Mouse (Mus musculus) kidney, embryonic 15.5 days (tissue): Measurements from ENCODE around the gene Wsb2. TPM values are rescaled to one million over a fixed set of nuclear protein-coding genes. Genes with fewer than 3 reads are reported as not detected.

Source experiments
- ATAC-seq: fragments of 200-750 bp; cut with Nextera tagmentation; replicated peaks from 2 replicates; pipeline ENCODE4 v1.8.0; 2017; ENCODE audit warnings: moderate TSS enrichment; ENCODE audit not compliant: low FRiP score
- H3K27ac ChIP-seq: fragments of 300-500 bp; sonication (generic); 2 replicates; pipeline ENCODE4 v1.5.1; 2015; ENCODE audit warnings: mild to moderate bottlenecking, inconsistent platforms
- H3K27me3 ChIP-seq: fragments of 300-500 bp; sonication (generic); 2 replicates; pipeline ENCODE4 v1.6.1; 2015; ENCODE audit warnings: inconsistent platforms
- H3K36me3 ChIP-seq: fragments of 300-500 bp; sonication (generic); 2 replicates; pipeline ENCODE4 v1.6.1; 2015; ENCODE audit warnings: inconsistent platforms
- H3K4me1 ChIP-seq: fragments of 300-500 bp; sonication (generic); 2 replicates; pipeline ENCODE4 v1.6.1; 2015; ENCODE audit warnings: inconsistent platforms
- H3K4me2 ChIP-seq: fragments of 300-500 bp; sonication (generic); 2 replicates; pipeline ENCODE4 v1.6.1; 2015; ENCODE audit warnings: moderate library complexity, mild to moderate bottlenecking, inconsistent platforms
- H3K4me3 ChIP-seq: fragments of 300-500 bp; sonication (generic); replicated peaks from 2 replicates; pipeline ENCODE4 v1.5.1; 2015; ENCODE audit warnings: mild to moderate bottlenecking, inconsistent platforms
- H3K9ac ChIP-seq: fragments of 300-500 bp; sonication (generic); 2 replicates; pipeline ENCODE4 v1.6.1; 2015; ENCODE audit warnings: mild to moderate bottlenecking, inconsistent platforms
- H3K9me3 ChIP-seq: fragments of 300-500 bp; sonication (generic); replicated peaks from 2 replicates; pipeline ENCODE4 v1.6.1; 2016; ENCODE audit warnings: inconsistent platforms
- WGBS: fragments of 180-500 bp; shearing (Covaris S2); methylation state at CpG from one replicate; pipeline ENCODE4 v1.1.7; 2015; ENCODE audit warnings: mixed read lengths; 5-methylcytosine and 5-hydroxymethylcytosine counted together
- polyA plus RNA-seq: library from polyadenylated mRNA; unstranded; fragments of >200 nt; fragmentation: Nextera tagmentation; extraction: Ambion mirVana; gene quantifications from 2 replicates; pipeline ENCODE4 v1.2.1, GENCODE M21; 2015

Wsb2 gene
- polyA plus RNA-seq, result 67.7 and 69.5 TPM in 2 replicates

DNA sequence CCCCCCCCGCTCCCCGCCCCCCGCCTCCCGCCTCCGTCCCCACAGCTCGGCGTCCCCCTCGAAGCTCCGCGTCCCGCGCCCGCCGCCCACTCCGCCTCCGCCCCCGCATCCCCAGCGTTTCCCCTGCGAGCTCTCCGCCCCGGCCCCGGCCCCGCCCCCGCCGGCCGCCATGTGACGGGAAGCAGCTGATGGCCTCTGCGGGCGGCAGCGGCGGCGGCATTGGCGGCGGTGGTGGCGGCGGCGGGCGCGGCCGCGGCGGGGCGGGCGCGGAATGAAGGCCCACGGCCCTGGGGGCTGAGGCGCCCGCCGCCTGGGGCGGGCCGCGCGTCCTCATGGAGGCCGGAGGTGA is at the start of gene Wsb2:
Gene Wsb2 (plus strand): TSS at position 176 of the 349 bp plus-strand sequence.
- Histone ChIP-seq H3K36me3 (peaks cover 3% of the 10 kb centered on the region; the same call in 1 of the 2 replicates), H3K4me3 (peak within 1 kb of the TSS; percentile 93), H3K27me3 (no peaks in the 10 kb centered on the region), H3K9ac (peak within 1 kb of the TSS; percentile 95), H3K9me3 (no peaks in the 10 kb centered on the region), H3K4me1 (peaks cover 64% of the 10 kb centered on the region), H3K27ac (peak within 1 kb of the TSS; percentile 95), H3K4me2 (peak within 1 kb of the TSS; percentile 90)
- ATAC-seq, result peak; percentile 65
- WGBS, result 1% methylated on average over 19 of the region's 54 CpGs

DNA sequence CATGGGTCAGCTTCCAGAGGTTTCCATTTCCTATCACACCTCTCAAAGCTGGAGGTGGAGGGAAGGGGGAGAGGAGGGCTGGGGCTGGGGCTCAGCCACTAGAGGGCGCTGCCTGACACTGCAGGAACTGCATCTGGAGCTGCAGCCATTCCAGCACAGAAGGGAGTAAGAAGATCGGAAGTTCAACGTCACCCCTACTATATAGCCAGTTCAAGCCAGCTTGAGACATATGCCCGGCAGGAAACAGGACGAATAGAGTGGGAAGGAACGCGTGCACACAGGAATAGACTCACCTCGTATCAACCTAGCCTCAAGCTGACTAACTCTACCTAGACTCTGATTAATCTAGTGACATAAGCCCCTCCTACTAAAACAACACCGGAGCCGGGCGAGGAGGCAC is 49.4 kb upstream of the Wsb2 start:
- 0 out of 2 replicates have a peak, but pooled peaks have one; percentile 40 for ATAC-seq
- Histone ChIP-seq H3K9ac (no peak overlapping the region), H3K4me3 (no peak overlapping the region), H3K4me2 (no peak overlapping the region), H3K36me3 (no peaks in the 10 kb centered on the region), H3K4me1 (no peaks in the 10 kb centered on the region), H3K27me3 (no peaks in the 10 kb centered on the region), H3K9me3 (no peaks in the 10 kb centered on the region), H3K27ac (no peak overlapping the region)
- 40% methylated on average over 11 of the region's 11 CpGs for WGBS

DNA sequence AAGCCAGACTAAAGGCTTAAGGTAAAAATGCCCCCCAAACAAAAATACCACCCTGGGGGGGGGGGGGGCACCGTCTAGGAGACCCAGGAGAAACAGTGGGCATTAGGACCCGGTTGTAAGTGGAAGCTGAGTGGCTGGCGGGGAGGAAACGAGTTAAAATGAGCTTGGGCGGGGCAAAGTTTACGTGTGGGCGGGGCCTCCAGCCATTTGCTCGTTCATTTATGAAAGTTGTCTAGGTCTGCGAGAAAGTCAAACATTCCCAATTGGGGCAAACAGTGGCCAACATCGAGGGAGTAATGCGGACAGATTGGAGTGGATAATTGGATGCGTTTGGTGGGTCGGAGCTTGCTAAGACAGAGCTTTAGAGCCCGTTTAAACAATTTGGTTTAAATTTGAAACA is 43.7 kb upstream of the Wsb2 start:
- Histone ChIP-seq H3K9me3 (no peaks in the 10 kb centered on the region), H3K4me2 (peak overlapping the region; percentile 59), H3K4me3 (peak overlapping the region; percentile 35), H3K27me3 (no peaks in the 10 kb centered on the region), H3K9ac (0 out of 2 replicates have a peak overlapping the region, but pooled peaks have one; percentile 23), H3K36me3 (no peaks in the 10 kb centered on the region), H3K4me1 (peaks cover 34% of the 10 kb centered on the region), H3K27ac (no peak overlapping the region)
- no peak for ATAC-seq
- 17% methylated on average over 14 of the region's 14 CpGs for WGBS

DNA sequence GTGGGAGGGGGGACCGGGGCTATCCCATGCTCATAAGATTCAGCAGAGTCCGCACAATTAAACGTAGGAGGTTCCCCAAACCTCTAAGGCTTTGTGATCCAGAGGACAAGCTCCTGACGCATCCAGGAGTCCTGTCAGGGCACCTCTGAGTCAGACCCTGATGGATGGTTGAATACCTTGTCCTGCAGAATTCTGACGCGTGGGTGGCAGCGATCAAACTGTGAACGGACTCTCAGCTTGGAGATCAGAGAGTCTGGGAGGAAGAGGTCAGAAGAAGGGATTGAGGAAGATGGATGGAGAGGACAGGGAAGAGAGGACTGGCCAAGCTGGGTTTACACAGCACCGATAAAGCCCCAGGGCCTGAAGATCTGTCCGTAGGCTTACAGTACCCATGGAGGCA is 43.2 kb upstream of the Wsb2 start:
- Histone ChIP-seq H3K27me3 (no peaks in the 10 kb centered on the region), H3K4me2 (peak overlapping the region; percentile 59), H3K4me3 (peak overlapping the region; percentile 35), H3K9ac (0 out of 2 replicates have a peak overlapping the region, but pooled peaks have one; percentile 23), H3K9me3 (no peaks in the 10 kb centered on the region), H3K27ac (peak overlapping the region; percentile 18; the same call in 1 of the 2 replicates), H3K36me3 (no peaks in the 10 kb centered on the region), H3K4me1 (peaks cover 34% of the 10 kb centered on the region)
- no peak for ATAC-seq
- 26% methylated on average over 10 of the region's 10 CpGs for WGBS

DNA sequence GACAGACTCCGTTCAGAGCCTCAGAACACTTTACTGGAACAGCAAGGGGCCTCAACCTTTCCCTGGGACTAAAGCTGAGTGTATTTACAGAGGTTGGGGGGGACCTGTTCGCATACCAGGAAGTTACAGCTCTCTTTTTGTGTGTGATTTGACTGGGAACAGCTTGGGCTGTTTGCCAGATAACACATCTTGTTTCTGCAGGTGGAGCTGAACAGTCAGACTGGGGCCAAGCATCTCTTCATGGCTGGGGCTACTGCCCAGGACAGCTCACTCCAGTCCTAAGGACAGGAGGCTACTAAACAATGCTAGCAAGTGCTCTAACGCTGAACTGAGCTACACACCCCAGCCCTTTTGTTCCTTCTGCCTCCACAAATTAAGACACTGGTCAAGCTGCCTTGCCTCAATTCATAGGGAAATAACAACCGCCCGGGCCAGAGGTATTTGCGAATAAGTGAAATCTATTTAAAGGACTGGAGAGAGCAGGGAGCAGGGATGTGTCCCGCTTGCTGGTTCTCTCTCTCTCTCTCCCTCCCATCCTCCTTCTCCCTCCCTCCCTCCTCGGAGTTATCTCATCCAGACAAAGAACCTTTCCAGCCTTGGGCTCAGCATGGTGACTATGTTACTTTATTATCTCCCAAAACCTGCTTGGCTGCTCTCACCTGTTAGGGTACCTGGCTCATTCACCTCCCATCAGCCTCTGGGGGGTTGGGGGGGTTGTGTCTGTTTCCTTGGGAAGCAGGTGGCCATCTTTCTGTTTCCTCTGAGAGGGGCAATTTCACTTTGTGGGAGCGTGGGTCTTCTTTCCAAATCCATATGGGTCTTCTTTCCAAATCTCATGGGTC is 42.3 kb upstream of the Wsb2 start:
- no peak for ATAC-seq
- Histone ChIP-seq H3K4me2 (no peak overlapping the region), H3K9ac (no peak overlapping the region), H3K27ac (peak overlapping the region; percentile 51; the same call in 1 of the 2 replicates), H3K27me3 (no peaks in the 10 kb centered on the region), H3K36me3 (no peaks in the 10 kb centered on the region), H3K9me3 (no peaks in the 10 kb centered on the region), H3K4me3 (no peak overlapping the region), H3K4me1 (peaks cover 36% of the 10 kb centered on the region)
- 23% methylated on average over 9 of the region's 9 CpGs for WGBS

DNA sequence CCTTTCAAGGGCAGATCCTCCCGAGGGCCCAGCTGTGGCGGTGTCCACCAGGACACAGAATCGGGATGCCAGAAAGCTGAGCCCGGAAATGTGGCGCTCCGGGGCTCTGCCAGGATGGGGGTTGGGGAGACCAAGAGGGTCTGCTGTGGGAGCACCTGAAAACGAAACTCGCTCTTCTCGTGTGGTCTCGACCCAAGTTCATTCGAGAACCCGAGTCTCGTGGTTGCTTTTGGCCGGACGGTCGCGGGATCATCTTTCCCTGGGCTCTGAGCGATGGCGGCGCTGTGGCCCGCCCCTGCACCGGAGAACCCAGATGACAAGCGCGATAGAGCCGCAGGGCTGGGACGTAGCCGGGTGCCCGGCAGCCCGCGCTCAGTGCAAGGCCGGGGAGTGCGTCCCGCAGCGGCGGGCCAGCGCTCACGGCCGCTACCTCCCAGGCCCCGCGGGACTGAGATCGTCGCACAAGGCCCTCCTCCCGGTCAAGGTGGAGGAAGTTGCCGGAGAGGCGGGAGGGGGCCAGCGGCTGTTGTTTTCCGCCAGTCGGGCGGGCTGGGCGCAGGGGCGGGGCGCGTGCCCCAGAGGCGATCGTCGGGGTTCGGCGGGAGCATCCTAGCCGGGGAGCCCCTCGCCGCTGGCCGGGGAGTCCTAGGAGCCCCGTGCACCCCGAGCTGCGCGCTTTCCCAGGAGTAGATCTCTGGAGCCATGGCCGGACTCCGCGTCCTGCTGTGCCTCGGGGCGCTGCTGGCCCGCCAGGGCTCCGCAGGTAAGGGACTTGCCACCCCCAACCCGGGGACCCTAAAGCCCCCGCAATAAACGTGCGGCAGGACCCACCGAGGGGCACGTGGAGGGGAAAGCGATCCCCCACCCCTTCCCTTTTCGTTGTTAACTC is 38.1 kb upstream of the Wsb2 start, which contains the start of gene Vsig10:
Gene Vsig10 (plus strand): TSS at position 343 of the 889 bp plus-strand sequence.
- peaks cover 37% of the 10 kb centered on the region for H3K4me1 ChIP-seq
- H3K4me2 ChIP-seq, result peak within 1 kb of the TSS; percentile 97
- peak within 1 kb of the TSS; percentile 83 for H3K27ac ChIP-seq
- no peaks in the 10 kb centered on the region for H3K9me3 ChIP-seq
- no peaks in the 10 kb centered on the region for H3K27me3 ChIP-seq
- ATAC-seq, result peak; percentile 81
- H3K36me3 ChIP-seq, result no peaks in the 10 kb centered on the region
- H3K9ac ChIP-seq, result peak within 1 kb of the TSS; percentile 75
- H3K4me3 ChIP-seq, result peak within 1 kb of the TSS; percentile 79
- under 1% methylated on average over 81 of the region's 81 CpGs for WGBS

DNA sequence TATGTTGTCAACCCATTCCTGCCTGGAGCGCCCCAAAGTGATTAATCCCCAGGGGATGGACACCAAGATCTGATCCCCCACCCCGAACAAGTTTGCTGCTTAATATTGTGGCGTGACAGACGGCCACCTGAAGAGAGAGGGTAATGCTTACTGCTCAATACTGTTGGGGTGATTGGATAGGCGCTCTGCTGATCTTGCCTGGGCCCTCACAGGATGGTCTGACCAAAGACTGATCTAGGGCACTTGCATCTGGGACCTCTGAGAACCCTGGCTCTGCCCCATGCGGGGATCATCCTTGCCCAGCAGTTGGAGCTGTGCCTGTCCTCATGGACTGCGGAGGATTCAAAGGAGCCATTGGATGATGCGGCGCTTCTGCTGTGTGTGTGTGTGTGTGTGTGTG is 33.4 kb upstream of the Wsb2 start:
- no peak overlapping the region for H3K4me2 ChIP-seq
- peaks cover 14% of the 10 kb centered on the region for H3K4me1 ChIP-seq
- H3K4me3 ChIP-seq, result no peak overlapping the region
- ATAC-seq, result no peak
- H3K9ac ChIP-seq, result no peak overlapping the region
- H3K36me3 ChIP-seq, result peaks cover 4% of the 10 kb centered on the region; the same call in 1 of the 2 replicates
- no peaks in the 10 kb centered on the region for H3K9me3 ChIP-seq
- H3K27me3 ChIP-seq, result no peaks in the 10 kb centered on the region
- WGBS, result 90% methylated on average over 9 of the region's 9 CpGs
- no peak overlapping the region for H3K27ac ChIP-seq

DNA sequence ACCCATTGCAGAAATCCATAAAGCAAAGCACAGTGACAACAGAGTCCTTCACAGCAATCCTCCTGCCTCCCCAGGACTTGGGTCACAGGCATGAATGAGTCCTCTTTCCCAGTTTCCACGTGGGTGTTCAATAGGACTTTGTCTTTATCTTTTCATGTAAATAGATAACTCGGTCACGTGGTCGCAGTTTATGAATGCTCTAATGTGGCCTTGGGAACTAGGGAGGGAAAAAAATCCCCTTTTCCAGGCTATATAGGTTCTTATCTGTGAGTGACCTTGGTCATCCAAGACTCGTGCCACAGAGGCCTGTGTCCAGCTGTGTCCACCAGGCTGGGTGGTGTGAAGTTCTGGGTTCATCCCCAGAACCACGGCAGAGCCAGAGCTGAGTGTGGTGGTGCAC is 30.7 kb upstream of the Wsb2 start:
- H3K9ac ChIP-seq, result no peak overlapping the region
- WGBS, result 86% methylated on average over 6 of the region's 6 CpGs
- H3K36me3 ChIP-seq, result peaks cover 4% of the 10 kb centered on the region; the same call in 1 of the 2 replicates
- no peaks in the 10 kb centered on the region for H3K9me3 ChIP-seq
- H3K4me3 ChIP-seq, result no peak overlapping the region
- H3K4me2 ChIP-seq, result no peak overlapping the region
- no peak for ATAC-seq
- H3K27me3 ChIP-seq, result no peaks in the 10 kb centered on the region
- H3K4me1 ChIP-seq, result 0 out of 2 replicates have a peak, but pooled peaks cover 5% of the 10 kb centered on the region
- no peak overlapping the region for H3K27ac ChIP-seq

DNA sequence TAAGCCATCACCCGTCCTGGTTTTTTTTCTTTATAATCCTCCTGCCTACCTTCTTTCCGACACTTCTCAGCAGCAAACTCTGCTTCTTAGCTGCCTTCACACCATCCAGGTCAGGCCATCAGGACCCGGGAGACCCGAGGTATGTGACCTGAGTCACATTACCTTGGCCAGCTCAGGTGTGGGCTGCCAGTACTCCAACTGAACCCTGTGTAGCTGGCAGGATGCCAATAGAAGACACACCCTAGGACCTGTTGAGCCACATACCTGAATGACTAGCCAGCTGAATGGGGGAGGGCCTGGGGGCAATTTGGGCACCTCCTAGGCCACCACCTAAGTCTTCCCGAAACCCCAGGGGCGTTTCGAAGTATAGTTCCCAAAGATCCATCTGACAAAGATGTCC is 26.6 kb upstream of the Wsb2 start:
- Histone ChIP-seq H3K27me3 (no peaks in the 10 kb centered on the region), H3K4me3 (no peak overlapping the region), H3K4me1 (peaks cover 9% of the 10 kb centered on the region; the same call in 1 of the 2 replicates), H3K9me3 (no peaks in the 10 kb centered on the region), H3K9ac (no peak overlapping the region), H3K36me3 (peaks cover 9% of the 10 kb centered on the region), H3K27ac (no peak overlapping the region), H3K4me2 (no peak overlapping the region)
- no peak for ATAC-seq
- 78% methylated on average over 7 of the region's 7 CpGs for WGBS

DNA sequence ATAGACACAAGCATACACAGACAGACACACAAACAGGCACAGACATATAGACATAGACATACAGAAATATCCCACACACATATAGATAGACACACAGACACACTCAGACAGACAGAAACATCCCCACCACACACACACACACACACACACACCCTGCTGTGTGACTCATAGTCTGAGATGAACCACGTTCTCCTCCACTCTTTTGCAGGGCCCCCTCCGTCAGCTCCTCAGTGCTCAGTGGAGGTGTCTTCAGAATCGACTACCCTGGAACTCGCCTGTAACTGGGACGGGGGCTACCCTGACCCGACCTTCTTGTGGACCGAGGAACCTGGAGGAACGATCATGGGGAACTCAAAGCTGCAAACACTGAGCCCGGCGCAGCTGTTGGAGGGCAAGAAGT is 19.1 kb upstream of the Wsb2 start:
- ATAC-seq, result no peak
- no peak overlapping the region for H3K9ac ChIP-seq
- 92% methylated on average over 10 of the region's 10 CpGs for WGBS

DNA sequence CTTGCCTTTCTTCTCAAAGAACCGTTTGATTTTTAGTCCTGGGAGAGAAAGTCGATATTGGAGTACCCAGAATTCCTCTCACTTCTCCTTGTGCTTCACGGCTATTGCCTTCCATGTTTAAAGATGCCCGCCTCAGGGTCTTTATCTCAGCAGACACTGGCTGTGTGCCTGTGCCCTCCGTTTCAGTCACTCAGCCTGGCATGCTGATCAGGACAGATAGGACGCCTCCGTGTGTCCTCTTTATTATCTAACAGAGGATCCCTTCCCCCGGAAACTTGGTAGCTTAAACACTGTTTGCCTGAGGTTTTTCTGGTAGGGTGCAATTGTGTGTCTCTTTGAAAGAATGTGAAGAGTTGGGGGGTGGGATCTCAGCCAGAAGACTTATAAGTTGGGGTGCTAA is 18.6 kb upstream of the Wsb2 start:
- H3K4me1 ChIP-seq, result no peaks in the 10 kb centered on the region
- peaks cover 46% of the 10 kb centered on the region for H3K36me3 ChIP-seq
- H3K27ac ChIP-seq, result no peak overlapping the region
- no peak overlapping the region for H3K9ac ChIP-seq
- no peaks in the 10 kb centered on the region for H3K9me3 ChIP-seq
- 82% methylated on average over 8 of the region's 8 CpGs for WGBS
- H3K4me3 ChIP-seq, result no peak overlapping the region
- no peaks in the 10 kb centered on the region for H3K27me3 ChIP-seq
- no peak overlapping the region for H3K4me2 ChIP-seq
- no peak for ATAC-seq

More for the DNA sequence above, 19.1 kb upstream of the Wsb2 start:
- Histone ChIP-seq H3K4me2 (no peak overlapping the region), H3K9me3 (no peaks in the 10 kb centered on the region), H3K4me1 (no peaks in the 10 kb centered on the region), H3K4me3 (no peak overlapping the region), H3K27me3 (no peaks in the 10 kb centered on the region), H3K27ac (no peak overlapping the region), H3K36me3 (peaks cover 45% of the 10 kb centered on the region)

DNA sequence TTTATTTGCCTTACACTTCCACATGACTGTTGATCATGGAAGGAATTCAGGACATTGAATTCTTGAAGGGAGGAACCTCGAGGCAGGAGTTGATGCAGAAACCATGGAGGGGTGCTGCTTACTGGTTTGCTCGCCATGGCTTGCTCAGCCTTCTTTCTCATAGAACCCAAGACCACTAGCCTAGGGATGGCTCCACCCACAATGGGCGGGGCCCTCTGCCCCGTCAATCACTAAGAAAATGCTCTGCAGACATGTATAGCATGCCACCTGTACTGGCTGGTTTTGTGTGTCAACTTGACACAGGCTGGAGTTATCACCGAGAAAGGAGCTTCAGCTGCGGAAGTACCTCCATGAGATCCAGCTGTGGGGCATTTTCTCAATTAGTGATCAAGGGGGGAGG is 17.0 kb upstream of the Wsb2 start:
- WGBS, result 80% methylated on average over 6 of the region's 6 CpGs
- H3K4me3 ChIP-seq, result no peak overlapping the region
- no peak overlapping the region for H3K4me2 ChIP-seq
- H3K4me1 ChIP-seq, result no peaks in the 10 kb centered on the region
- no peak for ATAC-seq
- no peaks in the 10 kb centered on the region for H3K9me3 ChIP-seq
- no peak overlapping the region for H3K9ac ChIP-seq
- peaks cover 50% of the 10 kb centered on the region for H3K36me3 ChIP-seq
- H3K27me3 ChIP-seq, result no peaks in the 10 kb centered on the region
- no peak overlapping the region for H3K27ac ChIP-seq
